Comparison of ENCODE assay signal across 8 mouse cellular contexts in the genomic region with DNA sequence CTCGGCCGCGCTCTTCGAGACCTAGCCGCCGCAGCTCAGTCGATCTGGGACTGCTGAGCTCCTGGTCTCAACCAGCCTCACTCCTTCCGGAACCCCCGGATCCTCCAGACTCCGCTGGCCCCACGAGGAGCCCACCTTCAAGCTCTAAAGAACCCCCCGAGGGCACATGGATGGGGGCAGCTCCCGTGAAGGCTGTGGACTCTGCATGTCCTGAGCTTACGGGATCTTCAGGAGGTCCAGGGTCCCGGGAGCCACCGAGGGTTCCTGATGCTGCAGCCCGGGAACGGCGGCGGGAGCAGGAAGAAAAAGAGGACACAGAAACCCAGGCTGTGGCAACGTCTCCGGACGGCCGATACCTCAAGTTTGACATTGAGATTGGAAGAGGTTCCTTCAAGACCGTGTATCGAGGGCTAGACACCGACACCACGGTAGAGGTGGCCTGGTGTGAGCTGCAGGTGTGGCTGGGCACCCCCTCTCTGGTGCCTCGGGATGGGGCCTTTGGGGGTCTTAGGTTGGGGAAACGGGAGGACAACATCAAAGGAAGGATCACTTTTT. TPM values are rescaled to one million over a fixed set of nuclear protein-coding genes. Genes with fewer than 3 reads are reported as not detected.
DNase-seq lines count a peak whose midpoint lies in the region; ATAC-seq lines count a peak whose summit lies in the region.

No protein-coding gene starts in this region.

- no peaks in the 10 kb centered on the region for H3K9me3 ChIP-seq in heart, embryonic 11.5 days (replicated peaks; ENCODE audit: control insufficient read depth, low read length)
- no peaks in the 10 kb centered on the region for H3K9me3 ChIP-seq in embryonic facial prominence, embryonic 10.5 days
- no peaks in the 10 kb centered on the region for H3K9me3 ChIP-seq in hindbrain, embryonic 15.5 days
- no peaks in the 10 kb centered on the region for H3K9me3 ChIP-seq in midbrain, embryonic 10.5 days (replicated peaks)

- H3K4me1 ChIP-seq in heart, embryonic 11.5 days (ENCODE audit: control insufficient read depth, insufficient read depth, low read length) = peaks cover 63% of the 10 kb centered on the region
- peaks cover 73% of the 10 kb centered on the region for H3K4me1 ChIP-seq in embryonic facial prominence, embryonic 10.5 days
- H3K4me1 ChIP-seq in hindbrain, embryonic 15.5 days (replicated peaks) = peaks cover 38% of the 10 kb centered on the region
- H3K4me1 ChIP-seq in midbrain, embryonic 10.5 days = peaks cover 67% of the 10 kb centered on the region

- peaks cover 5% of the 10 kb centered on the region; the same call in 1 of the 2 replicates for H3K36me3 ChIP-seq in heart, embryonic 11.5 days (ENCODE audit: control insufficient read depth, insufficient read depth, low read length)
- peaks cover 32% of the 10 kb centered on the region for H3K36me3 ChIP-seq in embryonic facial prominence, embryonic 10.5 days (replicated peaks)
- H3K36me3 ChIP-seq in hindbrain, embryonic 15.5 days = 0 out of 2 replicates have a peak, but pooled peaks cover 5% of the 10 kb centered on the region
- peaks cover 32% of the 10 kb centered on the region for H3K36me3 ChIP-seq in midbrain, embryonic 10.5 days

- peak overlapping the region; percentile 88 for H3K9ac ChIP-seq in heart, embryonic 11.5 days (ENCODE audit: low read depth, low read length)
- peak overlapping the region; percentile 60 for H3K9ac ChIP-seq in hindbrain, embryonic 15.5 days

- DNase-seq in heart, postnatal 36 days = no peak
- no peak for DNase-seq in embryonic facial prominence, embryonic 10.5 days (ENCODE audit: low spot score)
- peak; percentile 52 for DNase-seq in midbrain, embryonic 10.5 days (ENCODE audit: low spot score)
- no peak for DNase-seq in c-Kit-positive CD71-positive TER-119-positive erythroid progenitor cells, embryonic 14.5 days (ENCODE audit: low spot score)
- no peak for DNase-seq in adrenal gland, postnatal 25 days
- DNase-seq in cerebellum, postnatal 10 days = no peak

- H3K4me2 ChIP-seq in heart, embryonic 11.5 days = peak overlapping the region; percentile 96
- peak overlapping the region; percentile 99 for H3K4me2 ChIP-seq in hindbrain, embryonic 15.5 days

- peak overlapping the region; percentile 90 for H3K27ac ChIP-seq in heart, embryonic 11.5 days (ENCODE audit: low read depth, low read length)
- peak overlapping the region; percentile 76 for H3K27ac ChIP-seq in embryonic facial prominence, embryonic 10.5 days (replicated peaks)
- H3K27ac ChIP-seq in hindbrain, embryonic 15.5 days (replicated peaks) = no peak overlapping the region
- peak overlapping the region; percentile 80 for H3K27ac ChIP-seq in midbrain, embryonic 10.5 days (replicated peaks)

- intact Hi-C loops in heart, postnatal 36 days (cut with DNase I) = no loop called here

- no peak for ATAC-seq in heart, embryonic 11.5 days (replicated peaks; ENCODE audit: insufficient number of reproducible peaks, low FRiP score, low TSS enrichment)
- no peak; the same call in 1 of the 2 replicates for ATAC-seq in hindbrain, embryonic 15.5 days (ENCODE audit: low FRiP score, low read depth)

- 2% methylated on average over 30 of the region's 30 CpGs for WGBS in heart, embryonic 11.5 days (ENCODE audit: insufficient replicate concordance)
- WGBS in embryonic facial prominence, embryonic 10.5 days = 1% methylated on average over 30 of the region's 30 CpGs
- 2% methylated on average over 30 of the region's 30 CpGs for WGBS in hindbrain, embryonic 15.5 days
- 1% methylated on average over 30 of the region's 30 CpGs for WGBS in midbrain, embryonic 10.5 days

- peak overlapping the region; percentile 67 for H3K4me3 ChIP-seq in heart, embryonic 11.5 days (ENCODE audit: low read depth, low read length)
- peak overlapping the region; percentile 70 for H3K4me3 ChIP-seq in embryonic facial prominence, embryonic 10.5 days
- H3K4me3 ChIP-seq in hindbrain, embryonic 15.5 days = peak overlapping the region; percentile 48
- peak overlapping the region; percentile 69 for H3K4me3 ChIP-seq in midbrain, embryonic 10.5 days

- H3K27me3 ChIP-seq in heart, embryonic 11.5 days (ENCODE audit: control insufficient read depth, insufficient read depth, low read length) = peaks cover 26% of the 10 kb centered on the region
- peaks cover 56% of the 10 kb centered on the region for H3K27me3 ChIP-seq in embryonic facial prominence, embryonic 10.5 days (replicated peaks; ENCODE audit: low read depth, poor library complexity, severe bottlenecking)
- H3K27me3 ChIP-seq in hindbrain, embryonic 15.5 days = peaks cover 51% of the 10 kb centered on the region
- peaks cover 59% of the 10 kb centered on the region for H3K27me3 ChIP-seq in midbrain, embryonic 10.5 days (ENCODE audit: low read depth, poor library complexity, severe bottlenecking)

RNA-seq across cellular contexts. Expression of gene Wnk4, which starts 0.5 kb away (rescaled TPM):
- polyA plus RNA-seq in heart, embryonic 11.5 days (2014; fragmentation: Nextera tagmentation; extraction: Ambion mirVana) = 11.1 and 13.7 TPM in 2 replicates
- 10 to 100 TPM; 18.5 to 19.8 TPM for total RNA-seq in heart, postnatal 36 days (2021)
- 6.0 and 8.3 TPM in 2 replicates for polyA plus RNA-seq in embryonic facial prominence, embryonic 10.5 days (2016; fragmentation: Nextera tagmentation; extraction: Ambion mirVana)
- polyA plus RNA-seq in hindbrain, embryonic 15.5 days (2015; fragmentation: Nextera tagmentation; extraction: Ambion mirVana) = 8.5 and 9.5 TPM in 2 replicates
- polyA plus RNA-seq in midbrain, embryonic 10.5 days (2016; fragmentation: Nextera tagmentation; extraction: Ambion mirVana) = 5.4 and 8.0 TPM in 2 replicates
- 1.7 and 2.6 TPM in 2 replicates for total RNA-seq in adrenal gland, postnatal 25 days (2021)

RNA-seq across cellular contexts. Expression of gene Vps25, which starts 7.4 kb away (rescaled TPM):
- 126 and 128 TPM in 2 replicates for polyA plus RNA-seq in heart, embryonic 11.5 days (2014; fragmentation: Nextera tagmentation; extraction: Ambion mirVana)
- total RNA-seq in heart, postnatal 36 days (2021) = 10 to 100 TPM; 84.6 to 95.8 TPM
- 124 TPM in 2 replicates for polyA plus RNA-seq in embryonic facial prominence, embryonic 10.5 days (2016; fragmentation: Nextera tagmentation; extraction: Ambion mirVana)
- polyA plus RNA-seq in hindbrain, embryonic 15.5 days (2015; fragmentation: Nextera tagmentation; extraction: Ambion mirVana) = 118 and 124 TPM in 2 replicates
- 137 and 143 TPM in 2 replicates for polyA plus RNA-seq in midbrain, embryonic 10.5 days (2016; fragmentation: Nextera tagmentation; extraction: Ambion mirVana)
- 112 and 116 TPM in 2 replicates for total RNA-seq in adrenal gland, postnatal 25 days (2021)

RNA-seq across cellular contexts. Expression of gene Ramp2, which starts 15.1 kb away (rescaled TPM):
- polyA plus RNA-seq in heart, embryonic 11.5 days (2014; fragmentation: Nextera tagmentation; extraction: Ambion mirVana) = 230 and 232 TPM in 2 replicates
- total RNA-seq in heart, postnatal 36 days (2021) = 100 to 1,000 TPM in 1 of 2 experiments, 10 to 100 TPM in 1; 88.9 to 132 TPM
- 66.4 and 68.4 TPM in 2 replicates for polyA plus RNA-seq in embryonic facial prominence, embryonic 10.5 days (2016; fragmentation: Nextera tagmentation; extraction: Ambion mirVana)
- polyA plus RNA-seq in hindbrain, embryonic 15.5 days (2015; fragmentation: Nextera tagmentation; extraction: Ambion mirVana) = 96.5 and 98.8 TPM in 2 replicates
- polyA plus RNA-seq in midbrain, embryonic 10.5 days (2016; fragmentation: Nextera tagmentation; extraction: Ambion mirVana) = 64.7 and 71.5 TPM in 2 replicates
- total RNA-seq in adrenal gland, postnatal 25 days (2021) = 53.9 and 57.0 TPM in 2 replicates

RNA-seq across cellular contexts. Expression of gene Cntd1, which starts 17.9 kb away (rescaled TPM):
- 1.1 TPM in 2 replicates for polyA plus RNA-seq in heart, embryonic 11.5 days (2014; fragmentation: Nextera tagmentation; extraction: Ambion mirVana)
- total RNA-seq in heart, postnatal 36 days (2021) = under 1 TPM; 0.11 to 0.35 TPM
- polyA plus RNA-seq in embryonic facial prominence, embryonic 10.5 days (2016; fragmentation: Nextera tagmentation; extraction: Ambion mirVana) = 1.3 and 1.4 TPM in 2 replicates
- 1.0 and 1.2 TPM in 2 replicates for polyA plus RNA-seq in hindbrain, embryonic 15.5 days (2015; fragmentation: Nextera tagmentation; extraction: Ambion mirVana)
- 1.6 and 1.8 TPM in 2 replicates for polyA plus RNA-seq in midbrain, embryonic 10.5 days (2016; fragmentation: Nextera tagmentation; extraction: Ambion mirVana)
- total RNA-seq in adrenal gland, postnatal 25 days (2021) = 0.67 and 0.73 TPM in 2 replicates

RNA-seq across cellular contexts. Expression of gene Coa3, which starts 18.0 kb away (rescaled TPM):
- 183 and 189 TPM in 2 replicates for polyA plus RNA-seq in heart, embryonic 11.5 days (2014; fragmentation: Nextera tagmentation; extraction: Ambion mirVana)
- total RNA-seq in heart, postnatal 36 days (2021) = 10 to 100 TPM; 90.1 to 92.7 TPM
- polyA plus RNA-seq in embryonic facial prominence, embryonic 10.5 days (2016; fragmentation: Nextera tagmentation; extraction: Ambion mirVana) = 200 and 203 TPM in 2 replicates
- polyA plus RNA-seq in hindbrain, embryonic 15.5 days (2015; fragmentation: Nextera tagmentation; extraction: Ambion mirVana) = 223 and 225 TPM in 2 replicates
- 223 and 228 TPM in 2 replicates for polyA plus RNA-seq in midbrain, embryonic 10.5 days (2016; fragmentation: Nextera tagmentation; extraction: Ambion mirVana)
- total RNA-seq in adrenal gland, postnatal 25 days (2021) = 67.9 and 74.9 TPM in 2 replicates
